Mouse (Mus musculus) midbrain, embryonic 16.5 days (tissue): ENCODE results near the gene Pitpnm3. TPM values are rescaled to one million over a fixed set of nuclear protein-coding genes. Genes with fewer than 3 reads are reported as not detected.

Source experiments
- ATAC-seq: fragments of 200-750 bp; cut with Nextera tagmentation; 2 replicates; pipeline ENCODE4 v1.8.0; 2017; ENCODE audit warnings: moderate TSS enrichment
- H3K27ac ChIP-seq: fragments of 300-500 bp; sonication (generic); 2 replicates; pipeline ENCODE4 v1.5.1; 2014; ENCODE audit warnings: mild to moderate bottlenecking, low read length, mixed read lengths
- H3K27me3 ChIP-seq: fragments of 300-500 bp; sonication (generic); 2 replicates; pipeline ENCODE4 v1.6.1; 2014; ENCODE audit warnings: low read depth, low read length, mixed read lengths; ENCODE audit not compliant: control insufficient read depth, insufficient read depth
- H3K36me3 ChIP-seq: fragments of 300-500 bp; sonication (generic); 2 replicates; pipeline ENCODE4 v1.6.1; 2014; ENCODE audit warnings: mild to moderate bottlenecking, low read length, moderate library complexity, mixed read lengths; ENCODE audit not compliant: control insufficient read depth, insufficient read depth
- H3K4me1 ChIP-seq: fragments of 300-500 bp; sonication (generic); 2 replicates; pipeline ENCODE4 v1.6.1; 2014; ENCODE audit warnings: mild to moderate bottlenecking, low read length, mixed read lengths; ENCODE audit not compliant: control insufficient read depth, insufficient read depth
- H3K4me2 ChIP-seq: fragments of 300-500 bp; sonication (generic); 2 replicates; pipeline ENCODE4 v1.6.1; 2014; ENCODE audit warnings: mild to moderate bottlenecking, low read length, mixed read lengths
- H3K4me3 ChIP-seq: fragments of 300-500 bp; sonication (generic); 2 replicates; pipeline ENCODE4 v1.5.1; 2014; ENCODE audit warnings: low read depth, mild to moderate bottlenecking, low read length, moderate library complexity, mixed read lengths
- H3K9ac ChIP-seq: fragments of 300-500 bp; sonication (generic); 2 replicates; pipeline ENCODE4 v1.6.1; 2014; ENCODE audit warnings: low read depth, low read length, mixed read lengths
- H3K9me3 ChIP-seq: fragments of 300-500 bp; sonication (generic); replicated peaks from 2 replicates; pipeline ENCODE4 v1.6.1; 2014; ENCODE audit warnings: mild to moderate bottlenecking, low read length, mixed read lengths; ENCODE audit not compliant: control insufficient read depth, poor library complexity, severe bottlenecking
- WGBS: fragments of 180-500 bp; shearing (Covaris S2); extraction: QIAGEN DNeasy Blood & Tissue Kit; methylation state at CpG from one replicate; pipeline ENCODE4 v1.1.7; 2014; 5-methylcytosine and 5-hydroxymethylcytosine counted together
- polyA plus RNA-seq: library from polyadenylated mRNA; unstranded; fragments of >200 nt; fragmentation: Nextera tagmentation; extraction: Ambion mirVana; gene quantifications from 2 replicates; pipeline ENCODE4 v1.2.1, GENCODE M21; 2015

Gene Pitpnm3
- polyA plus RNA-seq, 1 experiment from 2014 or later: 6.1 TPM

- H3K27ac ChIP-seq: no peak overlapping the region
- H3K27me3 ChIP-seq: peaks cover 2% of the 10 kb centered on the region; the same call in 1 of the 2 replicates
- H3K9me3 ChIP-seq: no peaks in the 10 kb centered on the region
- 74% methylated on average over 3 of the region's 3 CpGs for WGBS
- peaks cover 14% of the 10 kb centered on the region for H3K4me1 ChIP-seq
- no peaks in the 10 kb centered on the region for H3K36me3 ChIP-seq
- no peak overlapping the region for H3K4me3 ChIP-seq
- H3K9ac ChIP-seq: no peak overlapping the region
- no peak for ATAC-seq
- H3K4me2 ChIP-seq: no peak overlapping the region
Measured at GRCm38 (mm10) chr11:72130905-72131304, 4.7 kb downstream of the Pitpnm3 start.

GRCm38 (mm10) chr11:72130472-72130871, 5.1 kb downstream of the Pitpnm3 start:
- Histone ChIP-seq H3K9ac (no peak overlapping the region), H3K27ac (no peak overlapping the region), H3K4me3 (no peak overlapping the region), H3K9me3 (no peaks in the 10 kb centered on the region), H3K4me2 (no peak overlapping the region), H3K4me1 (peaks cover 14% of the 10 kb centered on the region), H3K36me3 (no peaks in the 10 kb centered on the region), H3K27me3 (peaks cover 2% of the 10 kb centered on the region; the same call in 1 of the 2 replicates)
- 62% methylated on average over 3 of the region's 3 CpGs for WGBS
- no peak for ATAC-seq

GRCm38 (mm10) chr11:72130021-72130420, 5.6 kb downstream of the Pitpnm3 start:
- WGBS: 14% methylated on average over 11 of the region's 11 CpGs
- 0 out of 2 replicates have a peak overlapping the region, but pooled peaks have one; percentile 5 for H3K4me2 ChIP-seq

GRCm38 (mm10) chr11:72129032-72129894, 6.3 kb downstream of the Pitpnm3 start:
- no peaks in the 10 kb centered on the region for H3K9me3 ChIP-seq
- 70% methylated on average over 8 of the region's 8 CpGs for WGBS
- peaks cover 10% of the 10 kb centered on the region for H3K4me1 ChIP-seq
- H3K4me3 ChIP-seq: no peak overlapping the region
- H3K27ac ChIP-seq: no peak overlapping the region
- no peak for ATAC-seq
- H3K36me3 ChIP-seq: no peaks in the 10 kb centered on the region
- no peak overlapping the region for H3K9ac ChIP-seq
- no peak overlapping the region for H3K4me2 ChIP-seq
- H3K27me3 ChIP-seq: no peaks in the 10 kb centered on the region

More at GRCm38 (mm10) chr11:72130021-72130420, 5.6 kb downstream of the Pitpnm3 start:
- no peak overlapping the region for H3K9ac ChIP-seq
- H3K36me3 ChIP-seq: no peaks in the 10 kb centered on the region
- H3K27me3 ChIP-seq: peaks cover 2% of the 10 kb centered on the region; the same call in 1 of the 2 replicates
- peaks cover 14% of the 10 kb centered on the region for H3K4me1 ChIP-seq
- no peaks in the 10 kb centered on the region for H3K9me3 ChIP-seq
- ATAC-seq: no peak
- no peak overlapping the region for H3K4me3 ChIP-seq
- H3K27ac ChIP-seq: no peak overlapping the region

GRCm38 (mm10) chr11:72127450-72128189, 8.0 kb downstream of the Pitpnm3 start:
- Histone ChIP-seq H3K27ac (no peak overlapping the region), H3K27me3 (no peaks in the 10 kb centered on the region), H3K4me3 (no peak overlapping the region), H3K36me3 (no peaks in the 10 kb centered on the region), H3K9me3 (no peaks in the 10 kb centered on the region), H3K4me1 (peaks cover 10% of the 10 kb centered on the region), H3K4me2 (no peak overlapping the region), H3K9ac (no peak overlapping the region)
- 69% methylated on average over 5 of the region's 5 CpGs for WGBS
- ATAC-seq: no peak

- Histone ChIP-seq H3K4me1 (peaks cover 10% of the 10 kb centered on the region), H3K27me3 (no peaks in the 10 kb centered on the region), H3K4me3 (no peak overlapping the region), H3K27ac (no peak overlapping the region), H3K9ac (no peak overlapping the region), H3K4me2 (no peak overlapping the region), H3K9me3 (no peaks in the 10 kb centered on the region), H3K36me3 (no peaks in the 10 kb centered on the region)
- 76% methylated on average over 3 of the region's 3 CpGs for WGBS
- no peak for ATAC-seq
Measured at GRCm38 (mm10) chr11:72125781-72126180, 9.8 kb downstream of the Pitpnm3 start.

- no peaks in the 10 kb centered on the region for H3K9me3 ChIP-seq
- ATAC-seq: no peak
- no peak overlapping the region for H3K4me3 ChIP-seq
- H3K4me2 ChIP-seq: no peak overlapping the region
- peaks cover 3% of the 10 kb centered on the region; the same call in 1 of the 2 replicates for H3K4me1 ChIP-seq
- H3K27me3 ChIP-seq: no peaks in the 10 kb centered on the region
- no peaks in the 10 kb centered on the region for H3K36me3 ChIP-seq
- no peak overlapping the region for H3K27ac ChIP-seq
- 77% methylated on average over 4 of the region's 4 CpGs for WGBS
- no peak overlapping the region for H3K9ac ChIP-seq
Measured at GRCm38 (mm10) chr11:72123531-72123930, 12.0 kb downstream of the Pitpnm3 start.

GRCm38 (mm10) chr11:72120354-72120753, 15.2 kb downstream of the Pitpnm3 start:
- H3K9me3 ChIP-seq: no peaks in the 10 kb centered on the region
- no peak for ATAC-seq
- no peaks in the 10 kb centered on the region for H3K4me1 ChIP-seq
- H3K4me2 ChIP-seq: no peak overlapping the region
- no peak overlapping the region for H3K4me3 ChIP-seq
- 89% methylated on average over 6 of the region's 6 CpGs for WGBS
- H3K9ac ChIP-seq: no peak overlapping the region
- no peak overlapping the region for H3K27ac ChIP-seq
- H3K27me3 ChIP-seq: no peaks in the 10 kb centered on the region
- no peaks in the 10 kb centered on the region for H3K36me3 ChIP-seq

GRCm38 (mm10) chr11:72118630-72119029, 16.9 kb downstream of the Pitpnm3 start:
- 86% methylated on average over 3 of the region's 3 CpGs for WGBS
- Histone ChIP-seq H3K4me3 (no peak overlapping the region), H3K4me2 (no peak overlapping the region), H3K4me1 (no peaks in the 10 kb centered on the region), H3K36me3 (no peaks in the 10 kb centered on the region), H3K9ac (no peak overlapping the region), H3K27me3 (no peaks in the 10 kb centered on the region), H3K9me3 (no peaks in the 10 kb centered on the region), H3K27ac (no peak overlapping the region)
- no peak for ATAC-seq
